Mouse (Mus musculus) liver, adult 2 months (tissue): ENCODE measurements around the gene Fam43a. TPM values are rescaled to one million over a fixed set of nuclear protein-coding genes. Genes with fewer than 3 reads are reported as not detected.
A peak's percentile ranks its signal among the peaks of the same experiment; 100 is the strongest.

ENCODE experiments used
- DNase-seq: peaks from one replicate; pipeline ENCODE4 v3.0.0-alpha.2; 2011; ENCODE audit warnings: low read depth, low spot score; ENCODE audit errors: extremely low read depth
- H3K27ac ChIP-seq: fragments of 200-500 bp; replicated peaks from 2 replicates; pipeline ENCODE4 v1.5.1; 2012; ENCODE audit warnings: low read depth, mild to moderate bottlenecking, control low read depth, inconsistent platforms, low read length; ENCODE audit not compliant: insufficient read depth
- H3K27me3 ChIP-seq: fragments of 200-500 bp; 2 replicates; pipeline ENCODE4 v1.6.1; 2012; ENCODE audit warnings: mild to moderate bottlenecking, moderate library complexity, low read length, inconsistent platforms; ENCODE audit not compliant: control insufficient read depth, insufficient read depth
- H3K36me3 ChIP-seq: fragments of 200-500 bp; 2 replicates; pipeline ENCODE4 v1.6.1; 2012; ENCODE audit warnings: low read length, inconsistent platforms; ENCODE audit not compliant: control insufficient read depth, insufficient read depth
- H3K4me1 ChIP-seq: fragments of 200-500 bp; 2 replicates; pipeline ENCODE4 v1.6.1; 2011; ENCODE audit warnings: low read length; ENCODE audit not compliant: control insufficient read depth, insufficient read depth
- H3K4me3 ChIP-seq: fragments of 200-500 bp; 2 replicates; pipeline ENCODE4 v1.5.1; 2011; ENCODE audit warnings: low read depth, mild to moderate bottlenecking, control low read depth, low read length, moderate library complexity; ENCODE audit not compliant: insufficient read depth
- H3K79me2 ChIP-seq: fragments of 200-500 bp; 2 replicates; pipeline ENCODE4 v1.6.1; 2012; ENCODE audit warnings: inconsistent platforms, mild to moderate bottlenecking, low read length, moderate library complexity; ENCODE audit not compliant: control insufficient read depth, insufficient read depth
- H3K9ac ChIP-seq: fragments of 200-500 bp; 2 replicates; pipeline ENCODE4 v1.6.1; 2012; ENCODE audit warnings: low read depth, mild to moderate bottlenecking, control low read depth, inconsistent platforms, low read length
- CTCF ChIP-seq: fragments of 200-500 bp; IDR thresholded peaks from 2 replicates; pipeline ENCODE4 v1.5.1; 2011; ENCODE audit warnings: low read depth, low read length, control low read depth
- POLR2A ChIP-seq: fragments of 200-500 bp; IDR thresholded peaks from 2 replicates; pipeline ENCODE4 v1.6.1; 2011; ENCODE audit warnings: low read length, control low read depth; ENCODE audit not compliant: insufficient read depth; ENCODE audit errors: extremely low read depth
- WGBS: fragments of 180-500 bp; shearing (Covaris S2); methylation state at CpG from one replicate; pipeline ENCODE4 v1.1.7; 2018; 5-methylcytosine and 5-hydroxymethylcytosine counted together
- polyA plus RNA-seq: library from polyadenylated mRNA; depleted of rRNA; stranded (reverse); fragments of >200 nt; gene quantifications from 2 replicates; pipeline ENCODE4 v1.2.3, GENCODE M21; 2012
- total RNA-seq: library from RNA; depleted of rRNA; stranded (reverse); fragments of >200 nt; gene quantifications from 2 replicates; pipeline ENCODE4 v1.2.3, GENCODE M21; 2014

Fam43a gene
- total and polyA plus RNA-seq, 2 experiments: 4.2 to 4.7 TPM

DNA sequence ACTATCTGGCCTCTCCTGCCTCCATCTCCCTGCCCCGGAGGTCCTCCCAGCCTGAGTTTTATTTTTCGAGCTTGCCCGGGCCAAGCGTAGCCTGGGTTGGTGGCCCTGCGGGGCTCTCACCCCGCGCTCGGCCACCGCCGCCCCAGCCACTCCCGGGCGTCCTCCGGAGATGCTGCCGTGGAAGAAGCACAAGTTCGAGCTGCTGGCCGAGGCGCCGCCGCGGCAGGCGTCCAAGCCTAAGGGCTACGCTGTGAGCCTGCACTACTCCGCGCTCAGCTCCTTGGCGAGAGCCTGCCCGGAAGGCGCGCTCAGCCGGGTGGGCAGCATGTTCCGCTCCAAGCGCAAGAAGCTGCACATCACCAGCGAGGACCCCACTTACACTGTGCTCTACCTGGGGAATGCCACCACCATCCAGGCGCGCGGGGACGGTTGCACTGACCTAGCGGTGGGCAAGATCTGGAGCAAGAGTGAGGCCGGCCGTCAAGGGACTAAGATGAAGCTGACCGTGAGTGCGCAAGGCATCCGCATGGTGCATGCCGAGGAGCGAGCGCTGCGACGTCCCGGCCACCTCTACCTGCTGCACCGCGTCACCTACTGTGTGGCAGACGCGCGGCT, 1.0 kb downstream of the Fam43a start:
- peak overlapping the region; percentile 63 for H3K9ac ChIP-seq
- no peaks in the 10 kb centered on the region for H3K36me3 ChIP-seq
- WGBS: 4% methylated on average over 53 of the region's 53 CpGs
- TF ChIP-seq CTCF (no peak), POLR2A (no peak)
- H3K27me3 ChIP-seq: no peaks in the 10 kb centered on the region
- H3K27ac ChIP-seq: peak overlapping the region; percentile 69
- no peak for DNase-seq
- H3K79me2 ChIP-seq: peaks cover 3% of the 10 kb centered on the region; the same call in 1 of the 2 replicates
- H3K4me3 ChIP-seq: peak overlapping the region; percentile 70
- peaks cover 11% of the 10 kb centered on the region for H3K4me1 ChIP-seq

DNA sequence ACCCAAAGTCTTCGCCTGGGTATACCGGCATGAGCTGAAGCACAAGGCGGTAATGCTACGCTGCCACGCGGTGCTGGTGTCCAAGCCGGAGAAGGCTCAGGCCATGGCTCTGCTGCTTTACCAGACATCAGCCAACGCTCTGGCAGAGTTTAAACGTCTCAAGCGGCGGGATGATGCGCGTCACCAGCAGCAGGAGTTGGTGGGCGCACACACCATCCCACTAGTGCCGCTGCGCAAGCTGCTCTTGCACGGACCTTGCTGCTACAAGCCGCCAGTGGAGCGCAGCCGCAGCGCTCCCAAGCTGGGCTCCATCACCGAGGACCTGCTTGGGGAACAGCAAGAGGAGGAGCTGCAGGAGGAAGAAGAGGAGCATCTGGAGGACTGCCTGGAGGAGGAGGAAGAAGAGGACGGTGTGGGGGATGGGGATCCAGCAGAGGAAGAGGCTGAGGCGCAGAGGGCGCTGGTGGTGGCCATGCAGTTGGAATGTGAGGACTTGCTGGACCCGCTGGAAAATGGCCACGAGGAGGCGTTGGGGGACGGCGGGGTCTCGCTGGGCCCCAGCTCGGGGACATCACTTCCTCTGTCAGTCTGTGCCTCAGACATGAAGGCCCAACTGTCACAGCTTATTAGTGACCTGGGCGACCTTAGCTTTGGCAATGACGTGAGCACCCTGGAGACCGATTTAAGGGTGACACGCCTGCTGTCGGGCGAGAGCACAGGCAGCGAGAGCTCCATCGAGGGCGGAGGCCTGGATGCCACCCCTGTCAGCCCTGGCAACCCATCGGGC, 1.7 kb downstream of the Fam43a start:
- Histone ChIP-seq H3K79me2 (peaks cover 3% of the 10 kb centered on the region; the same call in 1 of the 2 replicates), H3K27me3 (no peaks in the 10 kb centered on the region), H3K9ac (peak overlapping the region; percentile 63), H3K36me3 (no peaks in the 10 kb centered on the region), H3K4me3 (peak overlapping the region; percentile 70), H3K27ac (peak overlapping the region; percentile 69), H3K4me1 (peaks cover 11% of the 10 kb centered on the region)
- TF ChIP-seq POLR2A (no peak), CTCF (peak; percentile 40)
- no peak for DNase-seq
- WGBS: 37% methylated on average over 42 of the region's 42 CpGs

DNA sequence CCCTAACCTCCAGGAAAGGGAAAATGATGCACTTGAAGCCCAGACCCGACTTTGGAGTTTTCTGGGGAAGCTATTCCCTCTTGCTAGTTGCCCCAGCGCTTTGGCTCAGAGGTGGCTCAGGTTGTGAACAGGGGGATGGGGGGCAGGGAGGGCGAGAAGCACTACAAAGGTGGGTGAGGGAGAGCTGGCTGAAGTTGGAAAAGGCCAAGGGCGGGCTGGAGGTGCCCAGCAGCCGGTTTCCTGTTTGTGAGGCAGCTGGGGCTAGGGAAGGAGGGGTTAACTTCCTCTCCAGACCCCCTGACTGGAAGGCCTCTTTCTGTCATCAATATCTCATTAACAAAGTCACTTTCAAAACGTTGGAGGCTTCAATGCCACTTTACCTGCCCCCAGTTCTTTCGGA, 2.4 kb downstream of the Fam43a start:
- Histone ChIP-seq H3K27me3 (no peaks in the 10 kb centered on the region), H3K36me3 (no peaks in the 10 kb centered on the region), H3K79me2 (peaks cover 3% of the 10 kb centered on the region; the same call in 1 of the 2 replicates), H3K9ac (peak overlapping the region; percentile 63), H3K27ac (peak overlapping the region; percentile 37), H3K4me1 (peaks cover 11% of the 10 kb centered on the region), H3K4me3 (peak overlapping the region; percentile 70; the same call in 1 of the 2 replicates)
- DNase-seq: no peak
- no peak for TF ChIP-seq POLR2A
- no peak for TF ChIP-seq CTCF
- 50% methylated on average over 7 of the region's 7 CpGs for WGBS

DNA sequence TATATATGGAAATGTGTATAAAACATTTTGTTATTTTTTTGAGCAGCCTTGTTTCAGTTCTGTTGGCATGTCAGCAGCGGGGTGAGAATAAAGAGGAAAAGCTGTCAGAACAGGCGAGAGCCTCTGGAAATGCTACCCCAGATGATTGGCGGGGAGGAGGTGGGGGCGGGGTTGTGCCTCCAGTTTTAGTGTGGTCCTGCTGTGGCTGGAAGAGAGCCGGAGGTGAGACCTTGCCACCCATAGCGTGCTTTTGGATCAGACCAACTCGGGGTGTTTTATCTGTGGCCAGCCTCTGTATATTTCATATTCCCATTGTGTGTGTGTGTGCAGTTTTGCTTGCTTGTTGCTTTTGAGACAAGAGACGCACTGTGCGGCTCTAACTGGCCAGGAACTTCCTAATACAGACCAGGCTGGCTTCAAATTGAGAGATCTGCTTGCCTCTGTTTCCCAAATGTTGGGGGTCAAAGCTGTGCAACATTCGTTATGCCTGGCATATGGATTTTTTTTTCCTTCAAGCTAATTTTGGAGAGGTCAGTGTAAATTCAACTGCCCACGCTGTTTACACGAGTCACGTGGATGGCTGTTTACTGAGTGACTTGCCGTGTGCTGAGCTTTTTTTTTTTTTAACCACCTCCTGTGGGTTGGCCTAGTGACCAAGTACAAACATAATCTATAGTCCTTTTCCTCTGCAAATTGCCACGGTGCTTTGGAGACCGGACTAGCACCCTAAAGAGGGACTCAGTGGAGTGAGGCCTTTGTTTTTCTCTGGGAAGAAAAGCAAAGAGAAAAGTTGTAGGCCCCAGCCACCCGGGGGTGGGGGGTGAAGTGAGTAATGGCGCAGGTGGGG, 3.4 kb downstream of the Fam43a start:
- 14% methylated on average over 18 of the region's 18 CpGs for WGBS
- Histone ChIP-seq H3K27ac (peak overlapping the region; percentile 53), H3K79me2 (peaks cover 3% of the 10 kb centered on the region; the same call in 1 of the 2 replicates), H3K4me3 (peak overlapping the region; percentile 10; the same call in 1 of the 2 replicates), H3K36me3 (no peaks in the 10 kb centered on the region), H3K4me1 (peaks cover 9% of the 10 kb centered on the region), H3K9ac (peak overlapping the region; percentile 42; the same call in 1 of the 2 replicates), H3K27me3 (no peaks in the 10 kb centered on the region)
- DNase-seq: peak; percentile 86
- TF ChIP-seq POLR2A (no peak), CTCF (no peak)

DNA sequence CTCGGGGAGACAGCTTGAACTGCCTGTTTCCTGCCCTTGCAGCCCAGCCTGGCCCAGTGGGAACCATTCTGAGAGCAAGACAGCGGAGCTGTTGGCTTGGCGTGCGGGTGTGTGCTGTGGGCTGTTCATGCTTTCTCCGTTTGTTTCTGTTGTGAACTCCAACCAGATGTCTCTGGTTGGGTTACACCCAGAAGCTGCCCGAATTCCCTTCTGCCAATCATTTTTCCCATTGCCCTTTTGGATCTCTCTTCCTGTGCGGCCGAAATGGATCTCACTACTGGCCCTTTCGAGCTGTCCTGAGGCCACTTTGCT, 4.0 kb downstream of the Fam43a start:
- no peak for DNase-seq

More for the DNA sequence above, 4.0 kb downstream of the Fam43a start:
- peaks cover 9% of the 10 kb centered on the region for H3K4me1 ChIP-seq
- 25% methylated on average over 9 of the region's 9 CpGs for whole genome bisulfite sequencing
- H3K9ac ChIP-seq: peak overlapping the region; percentile 4; the same call in 1 of the 2 replicates
- no peaks in the 10 kb centered on the region for H3K36me3 ChIP-seq
- H3K79me2 ChIP-seq: peaks cover 3% of the 10 kb centered on the region; the same call in 1 of the 2 replicates
- peak overlapping the region; percentile 10; the same call in 1 of the 2 replicates for H3K4me3 ChIP-seq
- peak overlapping the region; percentile 2; the same call in 1 of the 2 replicates for H3K27ac ChIP-seq
- no peaks in the 10 kb centered on the region for H3K27me3 ChIP-seq
- TF ChIP-seq CTCF: no peak
- TF ChIP-seq POLR2A: no peak
